Mouse (Mus musculus) heart, adult 11 months (tissue): ENCODE results near the gene Ntn4.

Experiments
- DNase-seq: peaks from one replicate; pipeline ENCODE4 v3.0.0; 2022

The Ntn4 gene

DNA sequence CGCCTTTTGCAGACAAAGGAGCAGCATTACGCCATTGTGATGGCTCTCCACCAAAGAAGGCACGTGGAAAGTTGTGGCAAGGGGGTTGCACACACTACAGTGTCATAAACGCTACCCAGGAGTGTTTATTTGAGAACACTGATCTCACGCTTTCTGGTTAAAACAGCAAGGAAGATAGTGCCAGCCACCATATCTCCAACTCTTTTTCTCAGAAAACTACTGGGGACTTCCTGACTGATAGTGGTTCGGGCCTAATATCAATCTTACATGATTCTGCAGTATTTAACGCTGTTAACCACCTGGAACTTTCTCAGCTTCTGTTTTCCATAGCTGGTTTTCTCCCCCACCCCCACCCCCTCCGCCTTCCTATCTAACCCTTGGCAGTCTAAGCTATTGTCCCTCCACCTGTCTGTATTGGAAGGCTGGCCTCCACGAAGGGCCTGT is 90.8 kb downstream of the Ntn4 start:
- peak; percentile 78 for DNase-seq

DNA sequence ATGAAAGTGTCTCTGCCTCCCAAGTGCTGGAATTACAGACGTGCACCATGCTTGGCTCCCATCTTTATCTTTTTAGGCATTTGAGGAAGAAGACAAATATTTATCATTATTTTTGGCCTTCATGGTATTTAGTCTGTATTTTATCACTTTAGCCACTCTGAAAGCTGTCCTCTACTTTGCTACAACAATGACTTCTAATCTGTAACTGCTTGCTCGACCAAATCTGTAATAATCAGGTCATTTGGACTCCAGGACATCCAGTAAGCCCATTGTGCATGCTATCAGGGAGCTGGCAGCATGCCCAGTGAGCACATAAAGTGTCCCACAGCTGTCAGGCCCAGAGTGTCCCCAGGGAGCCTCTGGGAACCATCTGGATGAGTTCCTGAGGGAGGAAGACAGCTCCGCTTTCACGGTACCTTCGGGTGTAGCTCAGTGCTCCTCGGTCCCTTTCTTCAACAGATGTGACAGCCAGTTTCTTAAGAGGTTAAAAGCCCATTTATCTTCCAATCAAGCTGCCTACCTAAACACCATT is 95.7 kb downstream of the Ntn4 start:
- DNase-seq: peak; percentile 98

- peak; percentile 94 for DNase-seq
Measured at GRCm38 (mm10) chr10:93737080-93737479, 96.6 kb downstream of the Ntn4 start.

GRCm38 (mm10) chr10:93741446-93742096 is 101.1 kb downstream of the Ntn4 start:
- peak; percentile 71 for DNase-seq

DNA sequence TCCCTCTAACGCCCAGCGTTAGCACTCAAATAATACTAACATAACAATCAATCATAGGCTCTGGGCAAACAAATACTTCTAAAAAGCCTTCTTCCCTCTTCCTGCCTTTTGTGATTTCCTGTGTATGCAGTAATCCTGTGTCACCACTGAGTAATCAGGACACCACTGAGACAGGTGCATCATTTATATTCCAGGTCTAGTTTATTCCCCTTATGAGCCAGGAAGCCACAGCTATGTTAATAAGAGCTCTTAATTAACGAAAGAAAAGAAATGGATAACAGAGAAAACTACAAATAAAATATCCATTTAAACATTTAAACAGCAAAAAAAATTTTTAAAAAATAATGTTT is 101.6 kb downstream of the Ntn4 start:
- no peak for DNase-seq

DNA sequence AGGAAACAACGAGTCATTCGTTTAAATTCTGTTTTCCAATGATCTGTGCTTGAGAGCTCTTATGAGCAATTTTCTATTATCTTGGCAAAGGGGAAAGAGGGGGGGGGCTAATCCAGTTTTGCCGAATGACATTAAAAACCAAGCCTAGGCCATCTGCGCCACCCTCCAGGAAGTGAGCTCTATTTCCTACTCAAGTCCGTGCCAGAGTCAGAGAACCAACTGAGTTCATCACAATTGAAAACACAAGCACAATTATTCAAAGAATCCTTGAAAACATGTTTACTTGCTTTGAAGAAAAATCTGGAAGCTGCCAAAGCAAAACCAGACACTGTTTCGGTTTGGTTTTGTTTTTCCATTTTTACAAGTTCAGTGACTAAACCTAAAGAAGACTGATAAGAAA is 102.1 kb downstream of the Ntn4 start:
- DNase-seq: peak; percentile 81

GRCm38 (mm10) chr10:93749267-93750192 is 109.0 kb downstream of the Ntn4 start:
- DNase-seq: peak; percentile 96

DNA sequence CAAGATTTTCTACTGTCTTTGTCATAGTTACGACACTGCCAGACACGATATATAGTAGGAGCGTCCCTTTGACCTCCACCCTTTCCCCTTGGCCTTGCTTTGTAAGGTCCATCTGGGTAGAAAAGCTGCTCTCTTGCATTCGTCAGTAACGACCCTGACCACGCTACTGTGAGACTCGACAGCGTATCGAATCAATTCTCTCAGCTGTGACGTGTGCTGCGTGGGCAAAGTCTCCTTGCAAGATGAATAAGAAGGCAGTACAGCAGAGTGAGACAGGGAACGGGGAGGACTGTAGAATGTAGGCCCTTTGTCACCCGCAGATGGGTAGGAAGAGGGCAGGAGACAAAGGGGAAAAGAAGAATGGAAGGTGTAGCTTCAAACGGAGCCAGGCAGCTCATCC is 110.8 kb downstream of the Ntn4 start:
- DNase-seq: peak; percentile 34

- DNase-seq: no peak
Measured at GRCm38 (mm10) chr10:93753711-93754391, 113.4 kb downstream of the Ntn4 start.

GRCm38 (mm10) chr10:93756211-93756610 is 115.7 kb downstream of the Ntn4 start:
- DNase-seq: no peak

DNA sequence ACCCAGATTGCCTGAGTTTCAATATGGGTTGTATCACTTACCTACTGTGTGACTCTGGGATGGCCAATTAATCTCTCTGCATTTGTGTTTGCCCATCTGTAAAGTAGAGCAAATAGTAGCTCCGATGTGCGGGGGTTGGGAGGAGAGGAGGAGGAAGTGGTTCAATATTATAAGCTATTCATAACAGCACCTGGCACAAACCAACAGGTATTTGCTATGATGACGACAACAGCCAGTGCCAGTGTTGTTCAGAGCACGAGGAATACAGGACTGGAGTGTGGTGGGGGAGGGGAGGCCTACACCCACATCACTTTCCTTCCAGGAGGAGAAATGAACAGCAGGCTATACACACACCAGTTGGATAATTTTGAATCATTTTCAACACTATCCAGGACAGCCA is 119.2 kb downstream of the Ntn4 start:
- peak; percentile 78 for DNase-seq

DNA sequence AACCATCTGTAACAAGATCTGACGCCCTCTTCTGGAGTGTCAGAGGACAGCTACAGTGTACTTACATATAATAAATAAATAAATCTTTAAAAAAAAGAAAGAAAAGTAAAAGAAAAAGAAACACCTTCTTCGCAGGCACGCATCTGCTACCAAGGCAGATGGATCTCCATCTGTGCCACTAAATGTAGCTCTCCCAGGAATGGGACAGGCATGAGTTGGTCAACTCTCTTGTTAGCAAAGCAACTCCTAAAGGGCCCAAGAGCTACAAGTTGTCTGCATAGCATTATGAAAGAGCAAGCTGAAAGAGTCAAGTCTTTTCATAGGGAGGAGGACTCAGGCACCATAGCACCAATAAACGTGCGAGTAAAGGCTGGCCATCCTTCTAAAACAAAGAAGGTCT is 119.9 kb downstream of the Ntn4 start:
- DNase-seq: no peak

GRCm38 (mm10) chr10:93763074-93763473 is 122.6 kb downstream of the Ntn4 start:
- no peak for DNase-seq

GRCm38 (mm10) chr10:93766221-93766620 is 125.7 kb downstream of the Ntn4 start:
- DNase-seq: no peak

GRCm38 (mm10) chr10:93767245-93767644 is 126.8 kb downstream of the Ntn4 start:
- peak; percentile 95 for DNase-seq

- peak; percentile 81 for DNase-seq
Measured at GRCm38 (mm10) chr10:93768222-93768621, 127.7 kb downstream of the Ntn4 start.

DNA sequence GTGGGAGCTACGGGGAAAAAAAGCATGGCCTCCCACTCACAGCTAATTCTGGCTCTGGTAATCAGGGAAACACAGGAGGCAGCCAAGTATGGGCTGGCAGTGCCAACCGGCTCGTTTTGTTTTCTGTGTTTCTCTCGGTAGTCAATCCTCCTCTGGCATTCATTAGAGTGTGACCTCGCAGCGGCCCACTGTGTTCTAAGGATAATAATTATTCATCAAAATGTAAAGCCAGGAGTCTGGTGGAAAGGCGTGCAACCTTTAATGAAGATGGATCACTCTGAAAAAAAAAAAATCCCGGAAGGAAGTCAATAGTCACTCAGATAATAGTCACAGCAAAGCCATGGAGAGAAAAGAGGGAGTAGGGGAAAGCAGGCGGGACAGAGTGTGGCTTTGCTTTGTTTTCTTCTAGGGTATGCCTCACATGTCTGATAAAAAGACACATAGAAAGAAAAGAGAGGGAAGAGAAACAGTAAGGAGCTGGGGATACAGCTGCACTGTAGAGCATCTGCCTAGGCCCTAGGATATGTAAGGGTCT is 131.5 kb downstream of the Ntn4 start:
- peak; percentile 84 for DNase-seq

DNA sequence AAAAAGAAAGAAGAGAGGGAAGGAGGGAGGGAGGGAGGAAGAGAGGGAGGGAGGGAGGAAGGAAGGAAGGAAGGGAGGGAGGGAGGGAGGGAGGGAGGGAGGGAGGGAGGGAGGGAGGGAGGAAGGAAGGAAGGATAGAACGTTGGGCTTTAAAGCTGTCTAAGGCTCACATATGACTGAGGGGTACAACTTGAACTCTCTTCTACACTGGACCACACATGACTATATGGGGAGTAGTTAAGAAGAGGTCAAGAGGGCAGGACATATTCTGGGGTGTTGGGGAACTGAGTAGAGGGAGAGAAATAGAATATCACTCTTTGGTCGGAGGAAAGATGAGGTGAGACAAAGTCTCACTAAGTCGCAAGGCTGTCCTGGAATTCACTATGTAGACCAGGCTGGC is 132.0 kb downstream of the Ntn4 start:
- no peak for DNase-seq

GRCm38 (mm10) chr10:93776731-93777151 is 136.3 kb downstream of the Ntn4 start:
- peak; percentile 61 for DNase-seq

GRCm38 (mm10) chr10:93777372-93777771 is 136.9 kb downstream of the Ntn4 start:
- DNase-seq: peak; percentile 89

DNA sequence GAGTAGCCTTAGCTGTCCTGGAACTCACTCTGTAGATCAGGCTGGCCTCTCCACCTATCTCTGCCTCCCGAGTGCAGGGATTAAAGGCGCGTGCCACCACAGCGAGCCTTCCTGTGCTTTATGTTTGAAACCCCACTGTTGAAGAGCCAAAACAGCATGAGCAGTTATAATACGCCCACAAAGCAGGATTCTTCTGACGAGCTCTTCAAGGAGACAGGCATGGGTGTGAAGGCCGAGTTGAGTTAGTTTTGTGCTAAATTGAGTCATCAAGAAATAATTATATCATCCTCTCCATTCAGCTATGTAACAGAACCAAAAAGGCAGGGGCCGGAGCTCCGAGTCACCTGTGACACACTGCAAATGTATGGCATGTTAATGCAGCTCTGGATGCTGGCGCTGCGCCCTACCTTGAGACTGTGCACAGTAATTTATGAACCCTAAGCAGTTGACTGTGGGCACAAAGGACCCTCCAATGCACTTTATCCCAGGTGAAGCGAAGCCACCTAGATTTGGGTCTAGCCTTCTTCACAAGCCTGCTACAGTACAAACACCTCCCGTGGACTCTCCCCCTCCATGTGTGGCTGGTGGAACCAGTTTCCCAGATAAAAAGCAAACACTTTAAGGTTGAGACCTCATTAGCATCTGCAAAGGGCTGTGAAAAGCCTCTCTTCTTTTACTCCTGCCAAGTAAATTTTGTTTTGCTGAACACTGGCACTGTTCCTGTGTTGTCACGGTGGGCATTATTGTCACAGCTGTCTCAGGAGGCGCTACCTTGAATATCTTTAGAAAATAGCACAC is 142.9 kb downstream of the Ntn4 start:
- peak; percentile 58 for DNase-seq
